Comparison of ENCODE assay signal across 9 mouse cellular contexts in the genomic region with DNA sequence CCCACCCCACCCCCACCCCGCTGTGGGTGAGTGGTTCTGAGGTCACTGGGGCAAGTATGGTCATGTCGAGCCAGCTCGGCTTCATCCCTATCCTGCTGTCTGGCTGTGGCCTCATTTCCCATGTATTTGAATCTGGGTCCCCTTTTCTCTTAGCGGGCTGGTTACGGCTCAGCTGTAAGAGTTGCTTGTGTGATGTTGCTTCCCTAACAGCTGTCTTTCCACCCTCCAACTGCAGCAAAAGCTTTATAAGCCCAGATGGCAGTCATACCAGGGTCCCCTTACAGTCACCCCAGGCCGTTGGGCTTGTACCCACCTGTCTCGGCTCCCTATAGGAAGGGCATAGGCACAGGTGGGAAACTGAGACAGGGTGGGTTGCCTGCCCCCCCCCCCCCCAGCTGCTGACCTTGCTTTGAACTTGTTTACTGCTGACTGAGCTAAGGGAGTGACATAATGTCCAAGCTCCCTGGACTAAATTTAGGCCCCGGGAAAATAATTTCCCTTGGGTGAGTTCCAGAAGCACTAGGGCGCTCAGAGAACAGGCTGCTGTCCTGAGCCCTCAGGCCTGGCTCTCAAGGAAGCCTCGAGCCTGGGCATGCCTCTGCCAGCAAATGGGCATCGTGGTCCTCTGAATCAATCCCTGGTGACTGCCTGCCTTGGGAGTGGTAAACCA. TPM values are rescaled to one million over a fixed set of nuclear protein-coding genes. Genes with fewer than 3 reads are reported as not detected.
DNase-seq lines count a peak whose midpoint lies in the region; ATAC-seq and TF ChIP-seq lines count a peak whose summit lies in the region.
"Had no signal": no experiment of that assay in that cellular context is flagged by ENCODE, and none has a peak within 500 bp of the region (broad histone marks: within the 10 kb centered on the region; RNA-seq: fewer than 3 reads in every experiment).

No protein-coding gene starts in this region.

- no peak overlapping the region for H3K9ac ChIP-seq in kidney, embryonic 16.5 days (replicated peaks; ENCODE audit: low read length)
- no peak overlapping the region for H3K9ac ChIP-seq in stomach, postnatal 0 days (ENCODE audit: low read length)
- H3K9ac ChIP-seq: midbrain, embryonic 12.5 days had no signal

- no peaks in the 10 kb centered on the region for H3K4me1 ChIP-seq in spleen, adult 2 months (ENCODE audit: control insufficient read depth, insufficient read depth, insufficient read length)
- H3K4me1 ChIP-seq in kidney, embryonic 16.5 days (ENCODE audit: insufficient read depth, low read length) = peaks cover 5% of the 10 kb centered on the region
- H3K4me1 ChIP-seq in stomach, postnatal 0 days (replicated peaks; ENCODE audit: control insufficient read depth, insufficient read depth) = no peaks in the 10 kb centered on the region
- H3K4me1 ChIP-seq: midbrain, embryonic 12.5 days had no signal

- ATAC-seq in kidney, embryonic 16.5 days (ENCODE audit: low FRiP score, low TSS enrichment) = no peak
- peak; percentile 25; the same call in 1 of the 2 replicates for ATAC-seq in stomach, postnatal 0 days (ENCODE audit: low FRiP score, low TSS enrichment)

- H3K27ac ChIP-seq in spleen, adult 2 months (ENCODE audit: insufficient read depth, low read length) = 0 out of 2 replicates have a peak overlapping the region, but pooled peaks have one; percentile 40
- H3K27ac ChIP-seq in kidney, embryonic 16.5 days (ENCODE audit: low read length) = peak overlapping the region; percentile 32; the same call in 1 of the 2 replicates
- peak overlapping the region; percentile 78 for H3K27ac ChIP-seq in stomach, postnatal 0 days (replicated peaks)
- H3K27ac ChIP-seq: midbrain, embryonic 12.5 days had no signal

- 90% methylated on average over 11 of the region's 11 CpGs for WGBS in spleen, adult 2 months
- WGBS in kidney, embryonic 16.5 days = 73% methylated on average over 11 of the region's 11 CpGs
- 66% methylated on average over 11 of the region's 11 CpGs for WGBS in stomach, postnatal 0 days

- no peaks in the 10 kb centered on the region for H3K9me3 ChIP-seq in kidney, embryonic 16.5 days (ENCODE audit: low read length)
- H3K9me3 ChIP-seq in stomach, postnatal 0 days (ENCODE audit: control insufficient read depth, low read length) = no peaks in the 10 kb centered on the region
- H3K9me3 ChIP-seq: midbrain, embryonic 12.5 days had no signal

- no peak for DNase-seq in spleen, adult 2 months (ENCODE audit: low read depth in 1 of 2, low spot score in 2 of 2)
- DNase-seq in spleen, adult 18-20 months = no peak
- peak; percentile 84 to 91 for DNase-seq in heart, adult 18-20 months
- no peak for DNase-seq in stomach, postnatal 0 days (ENCODE audit: low spot score)
- DNase-seq in c-Kit-positive CD71-positive TER-119-positive erythroid progenitor cells, embryonic 14.5 days (ENCODE audit: low spot score) = no peak
- DNase-seq in layer of hippocampus, adult 18-20 months (ENCODE audit: low spot score in 2 of 2) = no peak
- no peak for DNase-seq in spleen, postnatal 10 days (ENCODE audit: low spot score in 2 of 2)

- TF ChIP-seq CTCF in spleen, adult 2 months (IDR thresholded peaks at IDR 0.05; ENCODE audit: extremely low read depth, insufficient read depth, insufficient read length, insufficient replicate concordance) = no peak
- TF ChIP-seq CTCF in stomach, postnatal 0 days (IDR thresholded peaks at IDR 0.05; ENCODE audit: low read depth) = no peak

- H3K36me3 ChIP-seq in spleen, adult 2 months (ENCODE audit: control insufficient read depth, insufficient read depth, low read length) = peaks cover 7% of the 10 kb centered on the region
- H3K36me3 ChIP-seq in kidney, embryonic 16.5 days (ENCODE audit: insufficient read depth, low read length) = peaks cover 63% of the 10 kb centered on the region
- peaks cover 2% of the 10 kb centered on the region; the same call in 1 of the 2 replicates for H3K36me3 ChIP-seq in stomach, postnatal 0 days (ENCODE audit: control insufficient read depth, insufficient read depth, low read length)

- TF ChIP-seq EP300 in stomach, postnatal 0 days (optimal IDR thresholded peaks at IDR 0.05) = no peak

- no peak for TF ChIP-seq POLR2A in spleen, adult 2 months (IDR thresholded peaks at IDR 0.05; ENCODE audit: low read depth, low read length)

- H3K4me3 ChIP-seq in spleen, adult 2 months (ENCODE audit: extremely low read depth, insufficient read depth, insufficient read length) = no peak overlapping the region
- H3K4me3 ChIP-seq in kidney, embryonic 16.5 days (ENCODE audit: low read length) = no peak overlapping the region
- no peak overlapping the region for H3K4me3 ChIP-seq in stomach, postnatal 0 days (ENCODE audit: low read depth, low read length)
- H3K4me3 ChIP-seq: midbrain, embryonic 12.5 days had no signal

- H3K4me2 ChIP-seq in kidney, embryonic 16.5 days (replicated peaks; ENCODE audit: low read depth, low read length) = no peak overlapping the region
- H3K4me2 ChIP-seq in stomach, postnatal 0 days (replicated peaks; ENCODE audit: low read depth) = no peak overlapping the region
- H3K4me2 ChIP-seq: midbrain, embryonic 12.5 days had no signal

- H3K27me3 ChIP-seq in spleen, adult 2 months (ENCODE audit: control insufficient read depth, insufficient read depth, low read length) = no peaks in the 10 kb centered on the region
- no peaks in the 10 kb centered on the region for H3K27me3 ChIP-seq in kidney, embryonic 16.5 days (ENCODE audit: insufficient read depth, low read length)
- H3K27me3 ChIP-seq in stomach, postnatal 0 days (ENCODE audit: control insufficient read depth, insufficient read depth, low read length) = no peaks in the 10 kb centered on the region
- H3K27me3 ChIP-seq: midbrain, embryonic 12.5 days had no signal

RNA-seq across cellular contexts. Expression of a gene that starts 20.8 kb away (rescaled TPM):
- 12.4 and 12.8 TPM in 2 replicates for polyA plus RNA-seq in spleen, adult 2 months (2012; rRNA removed)
- 1 to 10 TPM; 8.0 to 8.2 TPM for total RNA-seq in heart, adult 18-20 months (2021)
- polyA plus RNA-seq in kidney, embryonic 16.5 days (2015; fragmentation: Nextera tagmentation; extraction: Ambion mirVana) = 40.0 and 47.9 TPM in 2 replicates
- 5.9 and 6.4 TPM in 2 replicates for polyA plus RNA-seq in stomach, postnatal 0 days (2015; fragmentation: Nextera tagmentation; extraction: Ambion mirVana)
- total RNA-seq in layer of hippocampus, adult 18-20 months (2021) = 10 to 100 TPM; 66.1 to 66.3 TPM

RNA-seq across cellular contexts. Expression of a gene that starts 30.2 kb away (rescaled TPM):
- polyA plus RNA-seq in spleen, adult 2 months (2012; rRNA removed) = 87.1 and 113 TPM in 2 replicates
- total RNA-seq in heart, adult 18-20 months (2021) = 10 to 100 TPM; 26.5 to 29.0 TPM
- polyA plus RNA-seq in kidney, embryonic 16.5 days (2015; fragmentation: Nextera tagmentation; extraction: Ambion mirVana) = 17.4 and 21.1 TPM in 2 replicates
- polyA plus RNA-seq in stomach, postnatal 0 days (2015; fragmentation: Nextera tagmentation; extraction: Ambion mirVana) = 10.5 and 13.2 TPM in 2 replicates
- total RNA-seq in layer of hippocampus, adult 18-20 months (2021) = 10 to 100 TPM; 15.4 to 20.6 TPM

Comparison
In these comparisons a context has a peak if more than half of its experiments do, and no peak if none do; other contexts are left out.
1. DNase-seq: peak in heart, adult 18-20 months (2 of 2); none in spleen, adult 2 months (0 of 2), spleen, adult 18-20 months (0 of 2), stomach, postnatal 0 days (single experiment), c-Kit-positive CD71-positive TER-119-positive erythroid progenitor cells, embryonic 14.5 days (single experiment), layer of hippocampus, adult 18-20 months (0 of 2) and spleen, postnatal 10 days (0 of 2).
2. Peak in every context shown above with its lines, with median percentiles within 50 percentile points of each other: H3K27ac ChIP-seq.